Mouse (Mus musculus) forebrain, postnatal 0 days (tissue): Measurements from ENCODE around the gene Acmsd. TPM values are rescaled to one million over a fixed set of nuclear protein-coding genes. Genes with fewer than 3 reads are reported as not detected.

Experiments
- ATAC-seq: fragments of 200-750 bp; cut with Nextera tagmentation; 2 replicates; pipeline ENCODE4 v1.8.0; 2017; ENCODE audit warnings: mild to moderate bottlenecking, moderate library complexity
- DNase-seq: peaks from one replicate; pipeline ENCODE4 v3.0.0-alpha.2; 2015
- H3K27ac ChIP-seq: fragments of 300-500 bp; sonication (generic); 2 replicates; pipeline ENCODE4 v1.5.1; 2014; ENCODE audit warnings: low read depth, mild to moderate bottlenecking, antibody characterized with exemption, low read length, moderate library complexity, mixed read lengths
- H3K27me3 ChIP-seq: fragments of 300-500 bp; sonication (generic); 2 replicates; pipeline ENCODE4 v1.6.1; 2014; ENCODE audit warnings: mild to moderate bottlenecking, low read length, mixed read lengths; ENCODE audit not compliant: insufficient read depth
- H3K36me3 ChIP-seq: fragments of 300-500 bp; sonication (generic); 2 replicates; pipeline ENCODE4 v1.6.1; 2014; ENCODE audit warnings: mild to moderate bottlenecking, moderate library complexity; ENCODE audit not compliant: insufficient read depth
- H3K4me1 ChIP-seq: fragments of 300-500 bp; sonication (generic); 2 replicates; pipeline ENCODE4 v1.6.1; 2014; ENCODE audit warnings: antibody characterized with exemption; ENCODE audit not compliant: insufficient read depth
- H3K4me2 ChIP-seq: fragments of 300-500 bp; sonication (generic); 2 replicates; pipeline ENCODE4 v1.6.1; 2014; ENCODE audit warnings: low read depth, mild to moderate bottlenecking, moderate library complexity
- H3K4me3 ChIP-seq: fragments of 300-500 bp; sonication (generic); 2 replicates; pipeline ENCODE4 v1.5.1; 2014; ENCODE audit warnings: low read depth, low read length, mixed read lengths
- H3K9ac ChIP-seq: fragments of 300-500 bp; sonication (generic); 2 replicates; pipeline ENCODE4 v1.6.1; 2014; ENCODE audit warnings: mild to moderate bottlenecking
- H3K9me3 ChIP-seq: fragments of 300-500 bp; sonication (generic); 2 replicates; pipeline ENCODE4 v1.6.1; 2016; ENCODE audit warnings: low read length
- CTCF ChIP-seq: sonication (generic); IDR thresholded peaks from 2 replicates; pipeline ENCODE4 v1.5.1; 2016; ENCODE audit warnings: antibody characterized with exemption, control low read depth, low read depth
- WGBS: fragments of 180-500 bp; shearing (Covaris S2); extraction: QIAGEN DNeasy Blood & Tissue Kit; methylation state at CpG from one replicate; pipeline ENCODE4 v1.1.7; 2014; 5-methylcytosine and 5-hydroxymethylcytosine counted together
- polyA plus RNA-seq: library from polyadenylated mRNA; unstranded; fragments of >200 nt; fragmentation: Nextera tagmentation; extraction: Ambion mirVana; gene quantifications from 2 replicates; pipeline ENCODE4 v1.2.1, GENCODE M21; 2015
- total RNA-seq: library from RNA; depleted of rRNA; stranded (reverse); fragments of >200 nt; gene quantifications from 2 replicates; pipeline ENCODE4 v1.2.3, GENCODE M21; 2014

Gene Acmsd
- total and polyA plus RNA-seq, 2 experiments from 2014 or later, result not detected

- Histone ChIP-seq H3K36me3 (no peaks in the 10 kb centered on the region), H3K27ac (no peak overlapping the region), H3K9me3 (no peaks in the 10 kb centered on the region), H3K4me3 (no peak overlapping the region), H3K9ac (no peak overlapping the region), H3K4me1 (no peaks in the 10 kb centered on the region; the same call in 1 of the 2 replicates), H3K27me3 (no peaks in the 10 kb centered on the region), H3K4me2 (no peak overlapping the region)
- no peak for ATAC-seq
- no peak for TF ChIP-seq CTCF
- 61% methylated on average over 1 of the region's 1 CpGs for WGBS
- DNase-seq, result no peak
Observed at GRCm38 (mm10) chr1:127785882-127786281, 56.7 kb downstream of the Acmsd start.

GRCm38 (mm10) chr1:127788943-127789342, 59.7 kb downstream of the Acmsd start:
- no peaks in the 10 kb centered on the region for H3K9me3 ChIP-seq
- H3K4me2 ChIP-seq, result no peak overlapping the region
- H3K27me3 ChIP-seq, result no peaks in the 10 kb centered on the region
- H3K9ac ChIP-seq, result no peak overlapping the region
- ATAC-seq (no peak), DNase-seq (no peak)
- 72% methylated on average over 6 of the region's 6 CpGs for WGBS
- no peaks in the 10 kb centered on the region for H3K4me1 ChIP-seq
- no peak for TF ChIP-seq CTCF
- H3K36me3 ChIP-seq, result no peaks in the 10 kb centered on the region
- no peak overlapping the region for H3K4me3 ChIP-seq
- no peak overlapping the region for H3K27ac ChIP-seq

GRCm38 (mm10) chr1:127793459-127793858, 64.2 kb downstream of the Acmsd start:
- Histone ChIP-seq H3K4me3 (no peak overlapping the region), H3K27ac (no peak overlapping the region), H3K27me3 (no peaks in the 10 kb centered on the region), H3K9ac (no peak overlapping the region), H3K9me3 (no peaks in the 10 kb centered on the region), H3K4me1 (no peaks in the 10 kb centered on the region), H3K36me3 (no peaks in the 10 kb centered on the region; the same call in 1 of the 2 replicates), H3K4me2 (no peak overlapping the region)
- 92% methylated on average over 1 of the region's 1 CpGs for WGBS
- DNase-seq (no peak), ATAC-seq (no peak)
- TF ChIP-seq CTCF, result no peak

GRCm38 (mm10) chr1:127795087-127795769, 66.0 kb downstream of the Acmsd start:
- H3K27ac ChIP-seq, result no peak overlapping the region
- peaks cover 9% of the 10 kb centered on the region for H3K36me3 ChIP-seq
- H3K4me1 ChIP-seq, result no peaks in the 10 kb centered on the region
- TF ChIP-seq CTCF, result no peak
- no peak overlapping the region for H3K4me2 ChIP-seq
- DNase-seq (no peak), ATAC-seq (no peak)
- H3K27me3 ChIP-seq, result no peaks in the 10 kb centered on the region
- no peak overlapping the region for H3K9ac ChIP-seq
- no peak overlapping the region for H3K4me3 ChIP-seq
- no peaks in the 10 kb centered on the region for H3K9me3 ChIP-seq
- WGBS, result 86% methylated on average over 6 of the region's 6 CpGs

GRCm38 (mm10) chr1:127796341-127796740, 67.1 kb downstream of the Acmsd start:
- Histone ChIP-seq H3K9me3 (no peaks in the 10 kb centered on the region), H3K4me1 (no peaks in the 10 kb centered on the region), H3K4me2 (no peak overlapping the region), H3K36me3 (peaks cover 9% of the 10 kb centered on the region), H3K9ac (no peak overlapping the region), H3K27me3 (no peaks in the 10 kb centered on the region), H3K27ac (no peak overlapping the region), H3K4me3 (no peak overlapping the region)
- DNase-seq (no peak), ATAC-seq (no peak)
- TF ChIP-seq CTCF, result no peak
- WGBS, result 68% methylated on average over 4 of the region's 4 CpGs

GRCm38 (mm10) chr1:127796752-127797151, 67.5 kb downstream of the Acmsd start:
- 61% methylated on average over 1 of the region's 1 CpGs for WGBS
- no peaks in the 10 kb centered on the region for H3K4me1 ChIP-seq

GRCm38 (mm10) chr1:127802916-127803315, 73.7 kb downstream of the Acmsd start:
- H3K36me3 ChIP-seq, result peaks cover 43% of the 10 kb centered on the region
- no peak for DNase-seq
- no peak overlapping the region for H3K9ac ChIP-seq
- H3K4me3 ChIP-seq, result no peak overlapping the region
- H3K27ac ChIP-seq, result no peak overlapping the region
- TF ChIP-seq CTCF, result no peak
- no peak overlapping the region for H3K4me2 ChIP-seq
- H3K9me3 ChIP-seq, result no peaks in the 10 kb centered on the region
- no peaks in the 10 kb centered on the region for H3K27me3 ChIP-seq
- no peaks in the 10 kb centered on the region for H3K4me1 ChIP-seq
- ATAC-seq, result no peak
- WGBS, result 88% methylated on average over 8 of the region's 8 CpGs

More at GRCm38 (mm10) chr1:127796752-127797151, 67.5 kb downstream of the Acmsd start:
- DNase-seq, result no peak
- Histone ChIP-seq H3K4me3 (no peak overlapping the region), H3K27me3 (no peaks in the 10 kb centered on the region), H3K9ac (no peak overlapping the region), H3K4me2 (no peak overlapping the region), H3K27ac (no peak overlapping the region), H3K9me3 (no peaks in the 10 kb centered on the region), H3K36me3 (peaks cover 12% of the 10 kb centered on the region)
- no peak for TF ChIP-seq CTCF
- ATAC-seq, result no peak
